Mouse (Mus musculus): ENCODE measurements at regions not wholly inside any gene's neighbourhood (a gene's known extent, or its start where the extent isn't known, plus 50 kb on each side); places are given as distances from the start of the nearest gene placed in this dataset.

- TF ChIP-seq CTCF (IDR thresholded peaks at IDR 0.05; ENCODE audit: low read depth, low read length) (no peak), POLR2A (IDR thresholded peaks at IDR 0.05; ENCODE audit: extremely low read depth, insufficient read depth, low read length) (no peak)
Measured at GRCm38 (mm10) chr5:91723416-91723815, 206.0 kb downstream of the Parm1 start.

Data from liver, adult 2 months (tissue).